Mouse (Mus musculus): ENCODE results near the gene Acot8. TPM values are rescaled to one million over a fixed set of nuclear protein-coding genes. Genes with fewer than 3 reads are reported as not detected.

The Acot8 gene
- 43.9 TPM for polyA plus RNA-seq (2017; shearing (Covaris generic))

DNA sequence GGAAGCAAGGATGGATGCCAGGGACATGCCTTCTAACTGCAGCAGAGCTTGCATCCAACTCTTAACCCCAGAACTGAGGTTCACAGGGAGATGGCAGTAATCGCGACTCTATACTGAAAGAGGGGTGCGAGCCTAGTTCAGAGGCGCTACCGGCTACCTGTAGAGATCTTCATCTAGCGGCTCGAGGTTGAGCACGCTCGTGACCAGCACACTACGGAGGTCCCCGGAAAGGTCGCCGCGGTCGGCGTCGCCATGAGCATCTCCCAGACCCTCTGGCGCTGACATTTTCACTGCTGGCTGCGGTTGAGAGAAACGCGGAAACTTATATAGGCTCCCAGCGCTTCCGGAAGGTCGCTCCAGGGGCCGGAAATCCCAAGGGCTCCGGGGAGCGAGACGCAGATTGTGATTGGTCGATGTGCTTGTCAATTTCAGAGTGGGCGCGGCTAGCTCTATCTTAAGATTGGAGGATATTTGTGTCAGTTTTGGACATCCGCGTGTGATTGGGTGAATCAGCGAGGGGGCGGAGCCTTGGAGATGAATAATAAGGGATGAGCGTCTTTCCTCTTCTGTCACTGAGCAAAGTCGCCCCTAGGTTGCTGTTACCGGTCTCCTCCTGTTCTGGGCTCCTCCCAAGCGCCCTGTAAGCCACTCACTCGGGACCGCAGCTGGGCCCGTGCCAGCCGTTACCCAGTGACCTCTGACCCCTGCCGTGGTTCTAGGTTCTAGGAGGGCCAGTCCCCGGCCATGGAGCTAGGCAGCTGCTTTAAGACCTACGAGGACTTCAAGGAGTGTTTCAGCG lies at the start of gene Acot8, which contains the start of gene Zswim3:
Gene Acot8 (minus strand): TSS at position 350 of the 799 bp plus-strand sequence.
Gene Zswim3 (plus strand): TSS at position 566 of the 799 bp plus-strand sequence.

DNA sequence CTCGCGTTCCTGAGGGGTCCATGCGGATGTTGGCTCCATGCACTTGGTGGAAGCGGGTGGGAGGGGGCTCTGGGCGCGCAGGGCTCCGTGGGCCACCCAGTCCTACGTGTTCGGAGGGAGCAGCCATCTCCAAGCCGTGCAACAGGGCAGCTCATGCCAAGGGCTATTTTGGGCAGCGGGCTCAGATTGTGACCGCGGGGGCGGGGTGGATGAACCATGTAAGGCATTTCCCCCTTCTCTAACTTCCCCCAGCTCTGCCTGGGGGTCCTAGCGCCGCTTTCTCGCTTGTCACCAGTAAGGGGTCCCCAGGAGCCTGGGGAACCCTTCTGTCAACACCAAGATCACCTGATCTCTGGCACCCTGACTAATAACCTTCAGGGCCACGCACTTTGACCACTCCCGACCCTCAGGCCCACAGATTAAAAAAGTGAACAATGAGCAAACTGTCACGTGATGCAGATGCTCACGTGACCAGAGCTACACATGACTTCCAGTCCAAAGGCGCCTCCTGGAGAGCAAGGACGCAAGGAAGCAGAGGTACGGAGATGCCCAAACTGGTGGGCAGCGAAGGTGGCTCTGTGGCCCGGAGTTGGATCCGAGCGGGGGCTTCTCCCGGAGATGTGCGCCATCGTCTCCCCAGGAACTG lies 28.8 kb upstream of the Acot8 start, which contains the start of gene Neurl2:
Gene Neurl2 (minus strand): TSS at position 143 of the 646 bp plus-strand sequence.

GRCm38 (mm10) chr2:164832748-164833301 lies 28.1 kb upstream of the Acot8 start, which contains the start of gene Ctsa:
Gene Ctsa (plus strand): TSS chr2:164832873.

GRCm38 (mm10) chr2:164828437-164828836 lies 23.8 kb upstream of the Acot8 start, which contains the start of gene Spata25:
Gene Spata25 (minus strand): TSS chr2:164828537.

GRCm38 (mm10) chr2:164822636-164823165 lies 18.0 kb upstream of the Acot8 start, which contains the start of gene Zswim1:
Gene Zswim1 (plus strand): TSS chr2:164822686.

GRCm38 (mm10) chr2:164785481-164786387 lies 18.9 kb downstream of the Acot8 start, which contains the start of gene Snx21:
Gene Snx21 (plus strand): TSS chr2:164785823.

GRCm38 (mm10) chr2:164779481-164780086 lies 25.1 kb downstream of the Acot8 start, which contains the start of gene Tnnc2:
Gene Tnnc2 (minus strand): TSS chr2:164779967.

GRCm38 (mm10) chr2:164769258-164770037 lies 35.2 kb downstream of the Acot8 start, which contains the start of gene Ube2c:
Gene Ube2c (plus strand): TSS chr2:164769898.

GRCm38 (mm10) chr2:164745843-164746479 lies 58.7 kb downstream of the Acot8 start, which contains the start of the genes Wfdc3 and Dnttip1:
Gene Wfdc3 (minus strand): TSS chr2:164745931.
Gene Dnttip1 (plus strand): TSS chr2:164745983.

Other genes with a start within 250 kb of the Acot8 start
- gene Wfdc2, start 242.5 kb downstream of the Acot8 start, polyA plus RNA-seq (2017; shearing (Covaris generic)): 2.6 TPM
- gene Spint3, start 231.4 kb downstream of the Acot8 start, polyA plus RNA-seq (2017; shearing (Covaris generic)): not detected
- not detected for gene Wfdc6a, start 219.4 kb downstream of the Acot8 start, polyA plus RNA-seq (2017; shearing (Covaris generic))
- not detected for gene Eppin, start 211.3 kb downstream of the Acot8 start, polyA plus RNA-seq (2017; shearing (Covaris generic))
- not detected for gene Wfdc6b, start 191.4 kb downstream of the Acot8 start, polyA plus RNA-seq (2017; shearing (Covaris generic))
- not detected for gene Wfdc8, start 191.3 kb downstream of the Acot8 start, polyA plus RNA-seq (2017; shearing (Covaris generic))
- gene Wfdc16, start 166.1 kb downstream of the Acot8 start, polyA plus RNA-seq (2017; shearing (Covaris generic)): not detected
- not detected for gene Wfdc10, start 148.8 kb downstream of the Acot8 start, polyA plus RNA-seq (2017; shearing (Covaris generic))
- gene Wfdc9, start 148.3 kb downstream of the Acot8 start, polyA plus RNA-seq (2017; shearing (Covaris generic)): not detected
- gene Wfdc11, start 130.8 kb downstream of the Acot8 start, polyA plus RNA-seq (2017; shearing (Covaris generic)): not detected
- gene Wfdc13, start 119.8 kb downstream of the Acot8 start, polyA plus RNA-seq (2017; shearing (Covaris generic)): not detected
- not detected for gene Spint4, start 106.4 kb downstream of the Acot8 start, polyA plus RNA-seq (2017; shearing (Covaris generic))
- not detected for gene Spint5, start 89.6 kb downstream of the Acot8 start, polyA plus RNA-seq (2017; shearing (Covaris generic))
- not detected for gene Wfdc3, start 59.0 kb downstream of the Acot8 start, polyA plus RNA-seq (2017; shearing (Covaris generic))
- 10.4 TPM for gene Dnttip1, start 58.9 kb downstream of the Acot8 start, polyA plus RNA-seq (2017; shearing (Covaris generic))
- gene Ube2c, start 35.0 kb downstream of the Acot8 start, polyA plus RNA-seq (2017; shearing (Covaris generic)): 8.4 TPM
- not detected for gene Tnnc2, start 24.9 kb downstream of the Acot8 start, polyA plus RNA-seq (2017; shearing (Covaris generic))
- gene Snx21, start 19.1 kb downstream of the Acot8 start, polyA plus RNA-seq (2017; shearing (Covaris generic)): 6.5 TPM
- gene Zswim3, start 216 bp upstream of the Acot8 start, polyA plus RNA-seq (2017; shearing (Covaris generic)): 9.8 TPM
- gene Zswim1, start 17.8 kb upstream of the Acot8 start, polyA plus RNA-seq (2017; shearing (Covaris generic)): 27.5 TPM
- 0.72 TPM for gene Spata25, start 23.7 kb upstream of the Acot8 start, polyA plus RNA-seq (2017; shearing (Covaris generic))
- 218 TPM for gene Ctsa, start 28.0 kb upstream of the Acot8 start, polyA plus RNA-seq (2017; shearing (Covaris generic))
- 2.6 TPM for gene Neurl2, start 28.6 kb upstream of the Acot8 start, polyA plus RNA-seq (2017; shearing (Covaris generic))
- gene Pltp, start 52.8 kb upstream of the Acot8 start, polyA plus RNA-seq (2017; shearing (Covaris generic)): 0.98 TPM
- gene Pcif1, start 74.4 kb upstream of the Acot8 start, polyA plus RNA-seq (2017; shearing (Covaris generic)): 155 TPM
- 42.1 TPM for gene Zfp335, start 106.9 kb upstream of the Acot8 start, polyA plus RNA-seq (2017; shearing (Covaris generic))
- gene Mmp9, start 135.9 kb upstream of the Acot8 start, polyA plus RNA-seq (2017; shearing (Covaris generic)): 8.8 TPM
- gene Slc12a5, start 155.9 kb upstream of the Acot8 start, polyA plus RNA-seq (2017; shearing (Covaris generic)): not detected
- gene Ncoa5, start 230.0 kb upstream of the Acot8 start, polyA plus RNA-seq (2017; shearing (Covaris generic)): 44.9 TPM